Mouse (Mus musculus): ENCODE measurements around the gene Slain2.
A peak's percentile ranks its signal among the peaks of the same experiment; 100 is the strongest.
"Not testable (repeated sequence)": the region's sequence is repeated elsewhere in the genome, so short reads cannot be mapped to it uniquely, and the experiment has no call there.

Slain2 gene

GRCm38 (mm10) chr5:72901866-72902265, 12.2 kb upstream of the Slain2 start:
- no peak for DNase-seq (ENCODE audit: low spot score)

- DNase-seq (ENCODE audit: low spot score) = no peak
These were observed 11.8 kb upstream of the Slain2 start for GRCm38 (mm10) chr5:72902312-72902711.

GRCm38 (mm10) chr5:72902876-72903516, 11.1 kb upstream of the Slain2 start:
- DNase-seq (ENCODE audit: low spot score) = no peak

GRCm38 (mm10) chr5:72904903-72905790, 9.0 kb upstream of the Slain2 start:
- DNase-seq (ENCODE audit: low spot score) = no peak

- DNase-seq (ENCODE audit: low spot score) = no peak
These were observed 6.7 kb upstream of the Slain2 start for GRCm38 (mm10) chr5:72907402-72907801.

- no peak for DNase-seq (ENCODE audit: low spot score)
These were observed 5.7 kb upstream of the Slain2 start for GRCm38 (mm10) chr5:72908324-72908936.

- no peak for DNase-seq (ENCODE audit: low spot score)
These were observed 4.7 kb upstream of the Slain2 start for GRCm38 (mm10) chr5:72909363-72909762.

GRCm38 (mm10) chr5:72910373-72910772, 3.7 kb upstream of the Slain2 start:
- no peak for DNase-seq (ENCODE audit: low spot score)

GRCm38 (mm10) chr5:72911284-72911683, 2.8 kb upstream of the Slain2 start:
- DNase-seq (ENCODE audit: low spot score) = no peak

GRCm38 (mm10) chr5:72914633-72915561, 793 bp downstream of the Slain2 start:
- DNase-seq (ENCODE audit: low spot score) = peak; percentile 59

- DNase-seq (ENCODE audit: low spot score) = peak; percentile 34
These were observed 1.9 kb downstream of the Slain2 start for GRCm38 (mm10) chr5:72916048-72916447.

- no peak for DNase-seq (ENCODE audit: low spot score)
These were observed 2.7 kb downstream of the Slain2 start for GRCm38 (mm10) chr5:72916851-72917250.

- no peak for DNase-seq (ENCODE audit: low spot score)
These were observed 6.3 kb downstream of the Slain2 start for GRCm38 (mm10) chr5:72920416-72920815.

GRCm38 (mm10) chr5:72921171-72921570, 7.1 kb downstream of the Slain2 start:
- no peak for DNase-seq (ENCODE audit: low spot score)

GRCm38 (mm10) chr5:72922796-72923195, 8.7 kb downstream of the Slain2 start:
- no peak for DNase-seq (ENCODE audit: low spot score)

GRCm38 (mm10) chr5:72927074-72927473, 13.0 kb downstream of the Slain2 start:
- no peak for DNase-seq (ENCODE audit: low spot score)

GRCm38 (mm10) chr5:72933026-72933675, 19.0 kb downstream of the Slain2 start:
- no peak for DNase-seq (ENCODE audit: low spot score)

- not testable (repeated sequence) for DNase-seq (ENCODE audit: low spot score)
These were observed 24.3 kb downstream of the Slain2 start for GRCm38 (mm10) chr5:72938421-72938820.

- no peak for DNase-seq (ENCODE audit: low spot score)
These were observed 25.2 kb downstream of the Slain2 start for GRCm38 (mm10) chr5:72939311-72939710.

GRCm38 (mm10) chr5:72940906-72941432, 26.9 kb downstream of the Slain2 start:
- no peak for DNase-seq (ENCODE audit: low spot score)

- no peak for DNase-seq (ENCODE audit: low spot score)
These were observed 34.0 kb downstream of the Slain2 start for GRCm38 (mm10) chr5:72948136-72948535.

All from embryo, embryonic 10.5 days (tissue).